Mouse (Mus musculus): ENCODE results near the gene Vps13d.

The Vps13d gene

GRCm38 (mm10) chr4:144998808-144999571 is 195.8 kb downstream of the Vps13d start:
- in situ Hi-C loops (cut with MboI; ENCODE audit: low pct_unique_long_range_greater_than_20kb in 1 of 2, low sequenced_read_pairs in 2 of 2, unreplicated experiment in 1 of 2), result no loop called here

- in situ Hi-C loops (cut with MboI; ENCODE audit: low pct_unique_long_range_greater_than_20kb in 1 of 2, low sequenced_read_pairs in 2 of 2, unreplicated experiment in 1 of 2), result no loop called here
These were observed 196.7 kb downstream of the Vps13d start for GRCm38 (mm10) chr4:144997887-144998658.

GRCm38 (mm10) chr4:144996996-144997820 is 197.6 kb downstream of the Vps13d start:
- in situ Hi-C loops (cut with MboI; ENCODE audit: low pct_unique_long_range_greater_than_20kb in 1 of 2, low sequenced_read_pairs in 2 of 2, unreplicated experiment in 1 of 2), result no loop called here

GRCm38 (mm10) chr4:144995826-144996225 is 199.0 kb downstream of the Vps13d start:
- in situ Hi-C loops (cut with MboI; ENCODE audit: low pct_unique_long_range_greater_than_20kb in 1 of 2, low sequenced_read_pairs in 2 of 2, unreplicated experiment in 1 of 2), result no loop called here

GRCm38 (mm10) chr4:144993047-144993917 is 201.5 kb downstream of the Vps13d start:
- in situ Hi-C loops (cut with MboI; ENCODE audit: low pct_unique_long_range_greater_than_20kb in 1 of 2, low sequenced_read_pairs in 2 of 2, unreplicated experiment in 1 of 2), result no loop called here

GRCm38 (mm10) chr4:144992413-144992812 is 202.4 kb downstream of the Vps13d start:
- in situ Hi-C loops (cut with MboI; ENCODE audit: low pct_unique_long_range_greater_than_20kb in 1 of 2, low sequenced_read_pairs in 2 of 2, unreplicated experiment in 1 of 2), result no loop called here

- in situ Hi-C loops (cut with MboI; ENCODE audit: low pct_unique_long_range_greater_than_20kb in 1 of 2, low sequenced_read_pairs in 2 of 2, unreplicated experiment in 1 of 2), result no loop called here
These were observed 206.2 kb downstream of the Vps13d start for GRCm38 (mm10) chr4:144988443-144989206.

GRCm38 (mm10) chr4:144986016-144986805 is 208.6 kb downstream of the Vps13d start:
- in situ Hi-C loops (cut with MboI; ENCODE audit: low pct_unique_long_range_greater_than_20kb in 1 of 2, low sequenced_read_pairs in 2 of 2, unreplicated experiment in 1 of 2), result no loop called here

- in situ Hi-C loops (cut with MboI; ENCODE audit: low pct_unique_long_range_greater_than_20kb in 1 of 2, low sequenced_read_pairs in 2 of 2, unreplicated experiment in 1 of 2), result no loop called here
These were observed 210.9 kb downstream of the Vps13d start for GRCm38 (mm10) chr4:144983821-144984371.

- in situ Hi-C loops (cut with MboI; ENCODE audit: low pct_unique_long_range_greater_than_20kb in 1 of 2, low sequenced_read_pairs in 2 of 2, unreplicated experiment in 1 of 2), result no loop called here
These were observed 211.5 kb downstream of the Vps13d start for GRCm38 (mm10) chr4:144983228-144983744.

GRCm38 (mm10) chr4:144980811-144981551 is 213.8 kb downstream of the Vps13d start:
- in situ Hi-C loops (cut with MboI; ENCODE audit: low pct_unique_long_range_greater_than_20kb in 1 of 2, low sequenced_read_pairs in 2 of 2, unreplicated experiment in 1 of 2), result no loop called here

- in situ Hi-C loops (cut with MboI; ENCODE audit: low pct_unique_long_range_greater_than_20kb in 1 of 2, low sequenced_read_pairs in 2 of 2, unreplicated experiment in 1 of 2), result no loop called here
These were observed 214.7 kb downstream of the Vps13d start for GRCm38 (mm10) chr4:144980110-144980509.

GRCm38 (mm10) chr4:144978039-144978438 is 216.8 kb downstream of the Vps13d start:
- in situ Hi-C loops (cut with MboI; ENCODE audit: low pct_unique_long_range_greater_than_20kb in 1 of 2, low sequenced_read_pairs in 2 of 2, unreplicated experiment in 1 of 2), result no loop called here

- in situ Hi-C loops (cut with MboI; ENCODE audit: low pct_unique_long_range_greater_than_20kb in 1 of 2, low sequenced_read_pairs in 2 of 2, unreplicated experiment in 1 of 2), result no loop called here
These were observed 217.7 kb downstream of the Vps13d start for GRCm38 (mm10) chr4:144977057-144977456.

GRCm38 (mm10) chr4:144975505-144975904 is 219.3 kb downstream of the Vps13d start:
- in situ Hi-C loops (cut with MboI; ENCODE audit: low pct_unique_long_range_greater_than_20kb in 1 of 2, low sequenced_read_pairs in 2 of 2, unreplicated experiment in 1 of 2), result no loop called here

- in situ Hi-C loops (cut with MboI; ENCODE audit: low pct_unique_long_range_greater_than_20kb in 1 of 2, low sequenced_read_pairs in 2 of 2, unreplicated experiment in 1 of 2), result no loop called here
These were observed 220.3 kb downstream of the Vps13d start for GRCm38 (mm10) chr4:144974458-144974857.

Measured in mouse embryonic stem cell (cell line).